Mouse (Mus musculus) liver, embryonic 14.5 days (tissue): ENCODE measurements at regions not wholly inside any gene's neighbourhood (a gene's known extent, or its start where the extent isn't known, plus 50 kb on each side); places are given as distances from the start of the nearest gene placed in this dataset.

Source experiments
- ATAC-seq: fragments of 200-750 bp; cut with Nextera tagmentation; 2 replicates; pipeline ENCODE4 v1.8.0; 2017; ENCODE audit warnings: moderate number of reproducible peaks, mild to moderate bottlenecking, moderate library complexity; ENCODE audit not compliant: insufficient read depth
- DNase-seq, 3 experiments: peaks; one replicate each; pipeline ENCODE4 v3.0.0-alpha.2; 2012 to 2013; ENCODE audit warnings: low read depth in 3 of 3, low spot score in 3 of 3
- H3K27ac ChIP-seq: fragments of 300-500 bp; sonication (generic); 2 replicates; pipeline ENCODE4 v1.5.1; 2014; ENCODE audit warnings: moderate library complexity, mild to moderate bottlenecking, control low read depth, inconsistent platforms
- H3K27me3 ChIP-seq: fragments of 300-500 bp; sonication (generic); 2 replicates; pipeline ENCODE4 v1.6.1; 2014; ENCODE audit warnings: mild to moderate bottlenecking, low read length, moderate library complexity; ENCODE audit not compliant: control insufficient read depth, insufficient read depth
- H3K36me3 ChIP-seq: fragments of 300-500 bp; sonication (generic); replicated peaks from 2 replicates; pipeline ENCODE4 v1.6.1; 2014; ENCODE audit warnings: low read depth; ENCODE audit not compliant: control insufficient read depth, insufficient read depth
- H3K4me1 ChIP-seq, 2 experiments: fragments of 200-500 bp in 1 of 2; fragments of 300-500 bp in 1 of 2; sonication (generic) in 1 of 2; replicated peaks; 2 replicates each; pipeline ENCODE4 v1.6.1; 2012 to 2014; ENCODE audit warnings: antibody characterized with exemption in 1 of 2, inconsistent platforms in 1 of 2, low read length in 1 of 2; ENCODE audit not compliant: control insufficient read depth in 2 of 2, insufficient read depth in 2 of 2
- H3K4me2 ChIP-seq: fragments of 300-500 bp; sonication (generic); 2 replicates; pipeline ENCODE4 v1.6.1; 2014; ENCODE audit warnings: low read depth, mild to moderate bottlenecking, control low read depth, moderate library complexity
- H3K4me3 ChIP-seq, 2 experiments: fragments of 200-500 bp in 1 of 2; fragments of 300-500 bp in 1 of 2; sonication (generic) in 1 of 2; 2 replicates each; pipeline ENCODE4 v1.5.1; 2012 to 2014; ENCODE audit warnings: low read depth in 2 of 2, low read length in 2 of 2, mild to moderate bottlenecking in 2 of 2, control low read depth in 1 of 2, inconsistent platforms in 1 of 2, moderate library complexity in 1 of 2; ENCODE audit not compliant: insufficient read depth in 1 of 2
- H3K9ac ChIP-seq: fragments of 300-500 bp; sonication (generic); replicated peaks from 2 replicates; pipeline ENCODE4 v1.6.1; 2014; ENCODE audit warnings: mild to moderate bottlenecking, control low read depth, moderate library complexity
- H3K9me3 ChIP-seq: fragments of 300-500 bp; sonication (generic); 2 replicates; pipeline ENCODE4 v1.6.1; 2016; ENCODE audit warnings: low read length, mixed read lengths; ENCODE audit not compliant: control insufficient read depth
- CTCF ChIP-seq: IDR thresholded peaks from 2 replicates; pipeline ENCODE4 v1.5.1; 2016; ENCODE audit warnings: antibody characterized with exemption, low read depth, control low read depth
- EP300 ChIP-seq: IDR thresholded peaks from 2 replicates; pipeline ENCODE4 v1.6.1; 2016; ENCODE audit warnings: antibody characterized with exemption, low read depth
- WGBS: fragments of 180-500 bp; shearing (Covaris S2); extraction: QIAGEN DNeasy Blood & Tissue Kit; methylation state at CpG from one replicate; pipeline ENCODE4 v1.1.7; 2014; ENCODE audit not compliant: insufficient replicate concordance; 5-methylcytosine and 5-hydroxymethylcytosine counted together

GRCm38 (mm10) chr17:4220661-4221360 is 524.8 kb upstream of the Nox3 start:
- Histone ChIP-seq H3K4me2 (no peak overlapping the region), H3K36me3 (no peaks in the 10 kb centered on the region), H3K4me1 (no peaks in the 10 kb centered on the region), H3K27me3 (no peaks in the 10 kb centered on the region), H3K9ac (no peak overlapping the region), H3K27ac (no peak overlapping the region), H3K4me3 (no peak overlapping the region), H3K9me3 (no peaks in the 10 kb centered on the region)
- 77% methylated on average over 12 of the region's 12 CpGs for WGBS
- no peak for DNase-seq
- no peak for TF ChIP-seq CTCF
- TF ChIP-seq EP300 = no peak
- no peak for ATAC-seq

DNA sequence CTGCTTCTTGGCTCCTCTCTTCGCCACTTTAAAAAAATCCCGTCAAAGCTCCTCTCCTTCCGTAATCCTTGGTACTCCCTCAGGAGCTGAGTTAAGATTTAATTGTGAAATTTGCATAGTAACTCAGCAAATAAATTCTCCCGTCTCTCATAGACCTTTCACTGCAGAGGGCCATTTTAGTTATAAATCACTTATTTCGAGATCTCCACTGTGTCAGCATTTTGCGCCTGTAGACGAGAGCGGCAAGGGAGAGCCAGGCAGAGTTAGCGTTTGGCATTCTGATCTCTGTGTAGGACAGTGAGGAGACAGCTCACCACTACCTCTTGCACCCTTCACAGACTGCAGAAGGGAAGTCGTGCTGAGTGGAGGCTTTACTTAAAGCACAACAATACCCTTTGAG is 531.8 kb upstream of the Nox3 start:
- Histone ChIP-seq H3K9me3 (no peaks in the 10 kb centered on the region), H3K9ac (no peak overlapping the region), H3K4me2 (no peak overlapping the region), H3K4me1 (no peaks in the 10 kb centered on the region), H3K36me3 (no peaks in the 10 kb centered on the region), H3K27ac (no peak overlapping the region), H3K4me3 (no peak overlapping the region), H3K27me3 (no peaks in the 10 kb centered on the region)
- TF ChIP-seq CTCF (no peak), EP300 (no peak)
- DNase-seq (no peak), ATAC-seq (no peak)
- 67% methylated on average over 10 of the region's 10 CpGs for WGBS

GRCm38 (mm10) chr17:4229969-4230368 is 533.9 kb upstream of the Nox3 start:
- no peaks in the 10 kb centered on the region for H3K9me3 ChIP-seq
- ATAC-seq (no peak), DNase-seq (no peak)
- H3K4me3 ChIP-seq = no peak overlapping the region
- H3K4me1 ChIP-seq = no peaks in the 10 kb centered on the region
- H3K27ac ChIP-seq = no peak overlapping the region
- no peaks in the 10 kb centered on the region for H3K36me3 ChIP-seq
- WGBS = 61% methylated on average over 2 of the region's 2 CpGs
- H3K9ac ChIP-seq = no peak overlapping the region
- H3K4me2 ChIP-seq = no peak overlapping the region
- TF ChIP-seq CTCF (no peak), EP300 (no peak)
- no peaks in the 10 kb centered on the region for H3K27me3 ChIP-seq

- no peak overlapping the region for H3K27ac ChIP-seq
- WGBS = 57% methylated on average over 2 of the region's 2 CpGs
- no peak overlapping the region for H3K9ac ChIP-seq
- H3K36me3 ChIP-seq = no peaks in the 10 kb centered on the region
- no peaks in the 10 kb centered on the region for H3K4me1 ChIP-seq
- DNase-seq (no peak), ATAC-seq (no peak)
- no peaks in the 10 kb centered on the region for H3K27me3 ChIP-seq
- TF ChIP-seq EP300 (no peak), CTCF (no peak)
- H3K4me2 ChIP-seq = no peak overlapping the region
- no peaks in the 10 kb centered on the region for H3K9me3 ChIP-seq
- H3K4me3 ChIP-seq = no peak overlapping the region
Observed at GRCm38 (mm10) chr17:4250476-4250875, 554.4 kb upstream of the Nox3 start.

- WGBS = 50% methylated on average over 6 of the region's 6 CpGs
- TF ChIP-seq CTCF = no peak
- TF ChIP-seq EP300 = no peak
Observed at GRCm38 (mm10) chr17:4265471-4265870, 569.4 kb upstream of the Nox3 start.

More at GRCm38 (mm10) chr17:4265471-4265870, 569.4 kb upstream of the Nox3 start:
- Histone ChIP-seq H3K9ac (no peak overlapping the region), H3K27me3 (no peaks in the 10 kb centered on the region), H3K4me3 (no peak overlapping the region), H3K36me3 (no peaks in the 10 kb centered on the region), H3K4me2 (no peak overlapping the region), H3K27ac (no peak overlapping the region), H3K9me3 (no peaks in the 10 kb centered on the region), H3K4me1 (no peaks in the 10 kb centered on the region)
- ATAC-seq = no peak
- DNase-seq = no peak
